Mouse (Mus musculus): Measurements from ENCODE around the gene B3galt2.
"Not testable (repeated sequence)": the region's sequence is repeated elsewhere in the genome, so short reads cannot be mapped to it uniquely, and the experiment has no call there.

B3galt2 gene

GRCm38 (mm10) chr1:143640650-143641407 lies at the start of gene B3galt2:
Gene B3galt2 (plus strand): TSS chr1:143640664.
- peak; percentile 23 for DNase-seq

GRCm38 (mm10) chr1:143596864-143597263 lies 43.6 kb upstream of the B3galt2 start:
- DNase-seq: no peak

- DNase-seq: no peak
Observed at GRCm38 (mm10) chr1:143608911-143609310, 31.6 kb upstream of the B3galt2 start.

DNA sequence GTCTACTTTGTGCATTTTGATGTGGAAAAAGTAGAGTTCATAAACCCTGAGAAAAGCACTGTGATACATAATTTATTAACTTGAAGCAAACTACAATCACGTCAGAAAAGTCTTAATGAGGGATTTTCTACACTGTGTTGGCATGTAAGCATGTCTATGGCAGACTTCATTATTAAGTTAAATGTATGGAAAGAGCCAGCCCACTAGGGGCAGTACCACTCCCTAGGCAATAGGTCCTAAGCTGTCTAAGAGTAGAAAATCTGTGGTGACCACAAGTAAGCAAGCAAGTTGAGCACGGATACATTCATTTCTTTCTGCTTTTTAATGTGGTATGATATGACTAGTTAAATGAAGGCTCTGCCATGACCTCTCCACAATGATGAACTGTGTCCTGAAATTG lies 27.6 kb upstream of the B3galt2 start:
- DNase-seq: no peak

GRCm38 (mm10) chr1:143619760-143620159 lies 20.7 kb upstream of the B3galt2 start:
- no peak for DNase-seq

DNA sequence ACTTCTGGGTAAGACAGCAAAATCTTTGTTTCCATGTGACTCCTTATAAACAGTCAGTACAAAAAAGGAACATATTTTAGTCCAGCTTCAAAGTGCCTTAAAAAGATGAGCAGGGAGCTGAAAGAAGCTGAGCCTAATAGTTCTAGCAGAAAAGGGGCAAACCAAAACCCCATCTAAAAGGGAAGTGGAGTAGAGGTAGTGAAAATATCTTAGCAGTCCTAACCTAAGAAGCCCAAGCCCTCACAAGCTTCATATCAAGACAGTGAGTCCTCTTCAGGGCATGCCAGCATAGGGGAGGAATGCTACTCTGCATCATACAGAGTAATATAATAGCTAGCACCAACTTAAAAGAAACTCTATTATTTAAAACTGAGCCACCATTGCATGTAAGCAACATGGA lies 18.5 kb upstream of the B3galt2 start:
- no peak for DNase-seq

DNA sequence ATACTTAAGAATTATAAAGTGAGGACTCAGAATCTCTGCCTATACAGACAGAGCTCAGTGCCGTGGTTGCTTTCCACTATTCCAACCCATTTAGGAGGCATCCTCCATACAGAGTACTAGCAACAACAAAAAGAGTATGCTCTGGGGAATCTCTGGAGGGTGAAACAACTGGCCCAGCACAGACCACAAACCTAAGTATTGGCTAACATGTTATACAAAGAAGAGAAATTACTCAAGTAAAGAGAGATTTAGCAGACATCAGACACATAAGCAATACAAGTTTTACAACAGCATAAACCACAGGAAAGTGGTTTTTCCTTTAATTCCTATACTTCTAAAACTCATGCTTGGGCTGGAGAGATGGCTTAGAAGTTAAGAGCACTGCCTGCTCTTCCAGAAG lies 17.8 kb upstream of the B3galt2 start:
- DNase-seq: no peak

DNA sequence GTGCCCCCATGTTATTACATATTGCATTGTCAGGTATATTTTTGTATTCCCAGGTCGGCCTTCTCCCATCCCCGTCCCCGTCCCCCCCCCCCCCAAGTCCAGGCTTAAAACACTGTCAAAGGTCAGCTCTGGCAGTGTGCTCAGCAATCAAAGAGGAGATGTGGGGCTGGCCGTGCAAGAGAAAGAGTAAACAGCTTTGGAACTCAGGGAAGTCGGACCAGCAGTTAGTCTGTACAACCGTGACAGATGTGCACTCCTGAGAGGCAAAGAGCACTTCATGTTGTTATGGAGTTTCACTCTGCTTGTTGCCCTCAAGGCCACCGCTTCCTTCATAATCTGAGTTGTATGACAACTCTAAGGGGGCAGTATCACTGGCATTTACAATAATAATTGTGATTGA lies 9.1 kb upstream of the B3galt2 start:
- DNase-seq: no peak

DNA sequence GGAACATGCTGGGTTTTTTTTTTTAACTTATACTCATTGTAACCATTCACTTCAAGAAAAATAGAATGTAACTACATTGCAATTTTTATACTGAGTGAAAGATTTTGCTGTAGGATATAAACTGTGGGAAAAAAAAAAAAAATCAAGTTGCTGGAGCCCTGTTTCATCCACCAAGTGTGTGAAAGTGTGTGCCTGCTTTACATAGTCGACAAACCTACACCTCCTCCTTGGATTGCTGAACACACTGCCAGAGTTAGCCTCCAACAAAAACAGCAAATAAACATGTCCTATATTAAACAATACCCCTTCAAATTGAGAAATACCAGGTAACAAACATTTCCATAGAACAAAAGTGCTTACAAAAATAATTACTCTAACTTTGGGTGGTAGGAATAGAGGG lies 8.1 kb upstream of the B3galt2 start:
- no peak for DNase-seq

GRCm38 (mm10) chr1:143632854-143633587 lies 7.4 kb upstream of the B3galt2 start:
- no peak for DNase-seq

GRCm38 (mm10) chr1:143644221-143644620 lies 3.8 kb downstream of the B3galt2 start:
- DNase-seq: no peak

DNA sequence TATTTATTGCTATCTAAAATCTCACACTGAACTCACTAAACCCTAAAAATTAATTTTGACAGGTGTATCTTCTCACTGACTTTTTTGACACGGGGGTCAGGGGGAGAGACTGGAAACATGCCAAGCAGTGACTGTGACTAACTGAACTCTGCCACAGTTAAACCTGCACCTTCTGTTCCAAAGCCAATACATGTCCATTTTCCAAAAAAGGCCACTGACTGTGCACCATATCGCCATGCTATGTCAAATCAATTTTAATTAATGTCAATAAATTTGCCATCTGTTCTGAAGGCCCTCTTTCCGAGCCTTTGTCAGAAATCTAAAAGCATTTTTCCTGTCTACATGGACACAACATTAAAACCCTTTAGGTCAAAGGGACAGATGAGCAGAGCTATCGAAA lies 4.9 kb downstream of the B3galt2 start:
- no peak for DNase-seq

- DNase-seq: no peak
Observed at GRCm38 (mm10) chr1:143646219-143646618, 5.8 kb downstream of the B3galt2 start.

DNA sequence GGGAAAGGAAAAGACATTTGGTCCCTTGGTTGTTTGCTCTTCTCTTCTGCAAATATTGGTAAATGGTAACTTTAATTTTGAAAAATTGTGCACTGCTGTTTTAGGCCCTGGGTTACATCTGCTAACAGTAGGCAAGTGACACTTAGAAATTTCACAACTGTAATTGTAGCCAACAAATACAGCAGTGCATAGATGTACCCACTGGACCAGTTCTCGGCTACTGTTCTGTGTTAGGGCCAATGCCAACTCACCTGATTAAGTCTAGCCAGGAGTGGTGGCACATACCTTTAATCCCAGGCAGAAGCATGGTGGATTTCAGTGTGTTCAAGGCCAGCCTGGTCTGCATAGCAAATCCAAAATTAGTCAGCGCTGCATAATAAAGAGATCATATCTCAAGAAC lies 9.9 kb downstream of the B3galt2 start:
- no peak for DNase-seq

GRCm38 (mm10) chr1:143653646-143654045 lies 13.2 kb downstream of the B3galt2 start:
- DNase-seq: no peak

GRCm38 (mm10) chr1:143663197-143663596 lies 22.7 kb downstream of the B3galt2 start:
- no peak for DNase-seq

- not testable (repeated sequence) for DNase-seq
Observed at GRCm38 (mm10) chr1:143664786-143665185, 24.3 kb downstream of the B3galt2 start.

DNA sequence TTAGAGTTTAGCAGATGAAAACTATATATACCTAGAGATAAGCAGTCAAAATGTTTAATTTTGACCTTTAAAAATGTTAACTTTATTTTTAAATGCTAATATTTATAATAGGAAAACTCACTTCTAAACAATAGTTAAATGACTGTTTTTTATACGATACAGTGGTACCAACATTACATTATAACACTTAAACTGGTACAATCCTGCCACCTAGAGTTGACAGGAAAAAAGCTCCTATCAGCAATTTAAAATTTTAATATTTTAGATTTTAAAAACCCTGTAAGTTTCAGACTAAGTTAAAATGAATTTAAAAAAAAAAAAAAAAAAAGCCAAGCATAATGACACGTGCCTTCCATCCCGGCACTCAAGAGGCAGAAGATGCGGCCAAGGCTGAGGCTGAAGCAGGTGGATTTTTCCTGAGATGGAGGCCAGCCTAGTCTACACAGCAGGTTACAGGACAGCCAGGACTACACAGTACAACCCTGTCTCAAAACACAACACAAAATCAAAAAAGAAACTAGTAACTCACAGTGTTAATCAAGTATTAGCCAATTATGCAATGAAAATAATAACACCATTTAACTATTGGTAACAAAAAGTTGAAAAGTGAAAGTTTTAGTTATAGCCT lies 35.4 kb downstream of the B3galt2 start:
- no peak for DNase-seq

GRCm38 (mm10) chr1:143681108-143681507 lies 40.6 kb downstream of the B3galt2 start:
- DNase-seq: no peak

- no peak for DNase-seq
Observed at GRCm38 (mm10) chr1:143684849-143685248, 44.4 kb downstream of the B3galt2 start.

DNA sequence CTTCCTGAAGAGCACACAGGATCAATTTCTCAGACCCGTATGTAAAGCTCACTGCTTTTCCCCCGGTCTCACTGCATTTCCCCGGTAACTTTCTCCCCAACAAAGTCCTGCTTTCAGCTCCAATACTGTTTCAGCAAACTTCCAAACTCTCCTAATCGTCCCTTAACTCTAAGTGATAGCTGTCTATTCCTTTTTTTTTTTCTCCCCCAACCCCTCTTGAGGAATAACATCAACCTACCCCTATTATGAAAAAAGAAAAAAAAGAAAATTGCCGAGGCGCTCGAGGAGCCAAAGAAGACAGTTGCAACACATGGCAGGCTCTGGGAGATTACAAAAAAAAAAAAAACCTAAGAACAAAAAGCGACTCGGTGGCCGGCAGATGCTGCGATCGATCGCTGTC lies 61.3 kb downstream of the B3galt2 start:
- DNase-seq: no peak

GRCm38 (mm10) chr1:143702141-143702740 lies 61.8 kb downstream of the B3galt2 start:
- DNase-seq: peak; percentile 47

GRCm38 (mm10) chr1:143702741-143703262 lies 62.3 kb downstream of the B3galt2 start, which contains the start of gene Cdc73:
Gene Cdc73 (minus strand): TSS chr1:143702893.
- DNase-seq: peak; percentile 95
